Mouse (Mus musculus): Measurements from ENCODE around the gene Entpd7.

Gene Entpd7

GRCm38 (mm10) chr19:43689419-43690246, at the start of gene Entpd7:
TSS of gene Entpd7 (plus strand) at chr19:43689672.
- DNase-seq: peak; percentile 92

DNA sequence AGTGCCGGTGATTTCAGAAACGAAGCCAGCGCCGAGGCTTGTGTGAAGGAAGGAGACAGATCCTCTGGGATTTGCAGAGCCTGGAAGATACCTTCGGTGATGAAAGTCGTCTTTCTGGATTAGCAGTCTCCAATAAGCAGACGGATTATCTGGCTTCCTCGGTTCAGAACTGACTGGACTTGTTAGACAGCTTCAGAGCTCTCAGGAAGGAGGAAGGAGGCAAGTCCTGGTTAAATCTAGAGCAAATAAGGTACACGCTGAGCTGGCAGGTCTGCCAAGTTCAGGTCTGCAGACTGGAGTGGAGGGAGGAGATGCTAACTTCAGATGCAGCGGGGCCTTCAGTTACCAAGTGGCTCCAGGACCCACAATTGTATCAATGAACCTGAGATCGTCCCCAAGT, 47.6 kb upstream of the Entpd7 start:
- no peak for DNase-seq

DNA sequence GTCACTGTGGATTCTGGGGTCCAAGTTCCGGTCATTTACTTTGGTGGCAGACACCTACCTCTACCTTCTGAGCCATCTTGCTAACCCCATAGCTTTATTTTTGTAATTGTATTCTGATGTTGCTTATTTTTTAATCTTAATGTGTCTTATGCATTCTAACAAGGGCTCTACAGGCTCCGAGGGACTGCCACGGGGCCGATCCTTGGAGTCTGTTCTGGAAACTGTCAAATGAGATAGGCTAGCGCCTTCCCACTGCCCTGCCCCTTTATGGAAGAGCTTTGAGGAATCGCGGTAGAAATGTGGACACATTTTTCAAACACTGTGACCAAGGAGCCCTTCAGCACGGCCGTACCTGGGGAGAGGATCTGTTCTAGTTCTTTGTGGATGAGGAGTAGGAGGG, 46.6 kb upstream of the Entpd7 start:
- DNase-seq: no peak

- DNase-seq: no peak
These were observed 44.0 kb upstream of the Entpd7 start for GRCm38 (mm10) chr19:43645508-43645907.

GRCm38 (mm10) chr19:43646852-43647251, 42.6 kb upstream of the Entpd7 start:
- DNase-seq: no peak

GRCm38 (mm10) chr19:43647261-43647660, 42.2 kb upstream of the Entpd7 start:
- DNase-seq: no peak

- DNase-seq: no peak
These were observed 41.1 kb upstream of the Entpd7 start for GRCm38 (mm10) chr19:43648343-43648742.

DNA sequence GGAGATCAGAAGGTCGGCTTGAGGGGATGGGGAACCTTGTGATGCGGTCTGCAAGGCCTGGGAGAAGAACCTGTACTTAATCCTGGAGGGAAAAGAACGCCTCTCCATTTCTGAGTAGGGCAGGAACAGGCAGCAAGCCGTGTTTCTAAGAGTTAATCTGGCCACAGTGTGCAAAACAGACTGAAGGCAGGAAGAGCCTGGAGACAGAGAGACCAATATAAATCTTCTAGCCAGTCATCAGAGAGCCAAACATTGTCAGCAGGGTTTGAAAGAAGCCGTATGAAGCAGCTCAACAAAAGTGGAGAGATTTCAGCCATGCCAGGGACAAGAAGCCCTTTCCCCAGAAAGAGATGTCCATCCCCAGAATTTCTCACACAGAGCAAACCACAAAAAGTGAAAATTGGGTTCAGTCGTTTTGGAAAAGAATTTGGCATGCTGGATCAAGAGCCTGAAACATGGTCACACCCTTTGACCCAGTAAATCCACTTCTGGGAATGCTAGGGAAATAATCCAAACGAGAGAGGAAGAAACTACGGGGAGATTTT, 38.2 kb upstream of the Entpd7 start:
- DNase-seq: no peak

DNA sequence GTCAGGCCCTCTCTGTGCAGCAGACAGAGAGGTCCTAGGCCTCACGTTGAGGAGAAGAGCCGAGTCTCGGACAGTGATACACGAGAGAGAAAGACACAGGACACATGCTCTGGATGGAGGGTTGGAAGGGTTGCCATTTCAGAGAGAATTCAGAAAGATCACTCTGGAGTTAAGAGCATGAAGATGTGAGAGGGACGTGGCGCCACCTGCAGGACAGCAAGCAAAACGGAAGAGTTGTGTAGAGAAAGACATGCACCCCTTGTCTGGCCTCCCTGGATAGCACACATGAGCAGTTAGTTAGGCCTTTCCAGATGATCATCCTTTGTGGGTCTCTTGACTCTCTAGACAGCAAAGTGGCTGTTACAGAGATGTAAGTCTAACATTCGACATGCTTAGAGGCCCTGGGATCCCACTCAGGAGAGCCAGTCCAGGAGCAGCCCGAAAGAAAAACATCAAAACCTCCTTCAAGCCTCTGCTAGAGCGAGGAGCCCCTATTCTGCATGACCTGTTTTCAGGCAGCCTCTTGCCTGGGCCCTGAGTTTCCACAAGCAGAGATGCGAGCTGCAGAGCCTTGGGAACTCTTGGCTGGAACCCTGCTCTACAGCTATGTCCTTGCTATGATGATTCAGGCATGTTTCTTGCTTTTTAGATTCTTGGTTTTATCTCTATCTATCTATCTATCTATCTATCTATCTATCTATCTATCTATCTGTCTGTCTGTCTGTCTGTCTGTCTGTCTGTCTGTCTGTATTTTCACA, 33.6 kb upstream of the Entpd7 start:
- DNase-seq: peak; percentile 84

DNA sequence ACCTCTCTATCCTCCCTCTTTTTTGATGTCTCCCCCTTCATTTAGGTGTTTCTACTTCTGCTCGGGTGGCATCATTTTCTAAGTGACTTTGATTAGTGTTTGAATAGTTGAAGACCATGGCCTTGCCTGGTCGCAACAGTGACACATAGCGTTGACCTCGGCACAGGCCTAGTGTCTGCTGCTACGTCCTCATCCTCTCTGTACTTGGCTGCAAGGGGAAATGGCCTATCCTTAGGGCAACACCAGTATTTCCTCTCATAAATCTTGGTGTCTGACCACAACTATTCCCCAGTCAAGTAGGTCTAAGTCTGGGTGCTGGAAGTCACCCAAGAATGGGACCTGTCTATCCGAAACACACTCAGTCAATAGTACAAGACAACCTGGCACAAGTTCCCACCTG, 29.8 kb upstream of the Entpd7 start:
- DNase-seq: no peak

DNA sequence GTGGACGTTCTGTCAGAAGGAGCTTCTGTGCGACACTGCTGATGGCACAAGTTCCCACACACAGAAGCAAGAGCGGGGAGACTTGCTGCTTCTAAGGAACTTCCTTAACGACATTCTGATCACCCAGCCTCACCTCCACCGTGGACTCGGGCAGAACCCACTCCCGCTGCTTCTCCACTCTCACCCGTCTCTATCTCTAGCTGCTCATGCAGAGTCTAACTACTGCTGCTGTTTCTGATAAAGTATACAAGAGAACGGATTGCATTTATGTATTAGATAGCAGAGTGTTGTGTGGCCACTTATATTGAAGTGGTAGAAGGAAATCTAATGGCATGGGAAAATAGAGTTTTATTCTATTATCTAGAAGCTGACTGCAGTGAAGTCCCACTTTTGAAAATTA, 28.7 kb upstream of the Entpd7 start:
- DNase-seq: no peak

GRCm38 (mm10) chr19:43662176-43662967, 27.1 kb upstream of the Entpd7 start:
- no peak for DNase-seq

DNA sequence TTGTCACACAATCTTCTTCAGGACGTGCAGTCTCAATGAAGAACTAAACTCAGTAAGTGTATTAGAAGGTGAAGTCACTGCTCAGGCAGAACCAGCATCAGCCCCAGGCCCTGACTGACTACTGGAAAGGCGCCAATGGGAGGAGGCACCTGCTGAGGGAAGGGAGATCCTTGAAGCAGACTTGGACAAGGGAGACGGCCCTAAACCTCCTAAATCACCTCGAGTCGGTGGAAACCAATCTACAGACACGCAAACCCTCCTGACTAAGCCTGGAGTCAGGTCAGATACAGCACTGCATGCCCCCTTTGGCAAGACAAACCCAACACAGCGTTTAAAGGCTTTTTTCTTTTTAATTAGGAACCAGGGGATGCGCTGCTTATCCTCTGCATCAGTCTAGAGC, 26.0 kb upstream of the Entpd7 start:
- no peak for DNase-seq

GRCm38 (mm10) chr19:43665441-43666048, 23.9 kb upstream of the Entpd7 start:
- peak; percentile 48 for DNase-seq

- DNase-seq: no peak
These were observed 22.6 kb upstream of the Entpd7 start for GRCm38 (mm10) chr19:43666661-43667429.

GRCm38 (mm10) chr19:43667430-43667809, 22.1 kb upstream of the Entpd7 start:
- peak; percentile 59 for DNase-seq

DNA sequence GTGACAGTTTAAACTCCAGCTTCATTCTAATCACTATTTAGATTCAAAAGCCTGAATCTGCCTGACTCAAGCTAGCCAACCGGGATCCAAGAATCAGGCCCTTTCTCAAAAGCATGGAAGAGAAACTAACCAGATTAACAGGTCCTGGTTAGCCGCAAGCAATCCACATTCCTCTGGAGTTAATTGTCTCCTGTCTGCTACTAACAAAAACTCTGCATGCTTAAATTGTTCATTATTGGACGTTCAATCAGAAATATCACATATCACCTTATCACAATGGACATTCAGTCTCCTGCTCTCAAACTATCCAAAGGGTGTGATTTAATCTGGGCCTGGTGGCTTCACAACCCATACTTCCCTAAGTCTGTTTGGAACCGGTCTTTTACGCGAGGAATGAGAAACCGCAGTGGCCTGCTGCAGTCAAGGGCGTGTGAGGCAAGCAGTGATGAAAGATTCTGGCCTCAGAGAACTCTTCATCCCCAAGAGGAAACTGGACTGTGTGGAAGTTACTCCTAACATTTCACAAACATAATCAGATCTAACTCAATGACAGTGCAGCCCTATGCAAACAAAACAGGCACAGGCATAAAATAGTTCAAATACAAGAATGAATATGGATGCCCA, 20.2 kb upstream of the Entpd7 start:
- no peak for DNase-seq

DNA sequence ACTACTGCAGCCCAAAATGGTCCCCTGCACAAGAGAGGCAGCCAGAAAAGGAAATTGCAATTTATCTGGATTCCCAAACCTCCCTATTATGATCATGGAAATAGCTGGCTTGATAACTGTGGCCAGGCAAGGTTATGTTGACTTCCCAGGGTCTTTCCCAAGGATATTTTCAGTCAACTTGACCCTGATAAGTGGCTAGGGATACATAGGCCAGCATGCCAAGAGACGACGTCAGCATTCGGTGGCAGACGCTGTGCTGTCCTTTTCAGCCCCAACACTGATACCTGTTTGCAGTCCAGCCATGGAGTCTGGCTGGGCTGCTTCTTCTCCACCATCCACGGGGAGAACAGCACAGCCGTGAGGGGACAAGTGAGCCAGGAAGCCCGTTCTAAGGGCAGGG, 18.4 kb upstream of the Entpd7 start:
- no peak for DNase-seq

GRCm38 (mm10) chr19:43673513-43674315, 15.8 kb upstream of the Entpd7 start:
- DNase-seq: peak; percentile 44

- no peak for DNase-seq
These were observed 15.2 kb upstream of the Entpd7 start for GRCm38 (mm10) chr19:43674316-43674689.
